Mouse (Mus musculus): Measurements from ENCODE around the gene Larp1b. TPM values are rescaled to one million over a fixed set of nuclear protein-coding genes. Genes with fewer than 3 reads are reported as not detected.

Larp1b gene
- polyA plus RNA-seq, 1 experiment from 2014 or later, result 0.99 TPM

- Histone ChIP-seq H3K4me3 (ENCODE audit: low read depth, low read length) (no peak overlapping the region), H3K9ac (ENCODE audit: low read length) (no peak overlapping the region), H3K4me2 (ENCODE audit: low read depth, severe bottlenecking) (no peak overlapping the region), H3K36me3 (ENCODE audit: control insufficient read depth, insufficient read depth, low read length) (no peaks in the 10 kb centered on the region), H3K27me3 (ENCODE audit: control insufficient read depth, insufficient read depth, low read length) (peaks cover 20% of the 10 kb centered on the region; the same call in 1 of the 2 replicates), H3K4me1 (ENCODE audit: control insufficient read depth, insufficient read depth, low read length) (no peaks in the 10 kb centered on the region), H3K27ac (replicated peaks; ENCODE audit: low read depth, low read length) (no peak overlapping the region), H3K9me3 (ENCODE audit: control insufficient read depth, low read length) (no peaks in the 10 kb centered on the region)
- DNase-seq (ENCODE audit: low spot score) (no peak), ATAC-seq (ENCODE audit: insufficient number of reproducible peaks, low FRiP score, low TSS enrichment, low read depth) (no peak)
These were observed 3.0 kb downstream of the Larp1b start for GRCm38 (mm10) chr3:40952606-40953005.

GRCm38 (mm10) chr3:40954792-40955191 lies 5.2 kb downstream of the Larp1b start:
- 78% methylated on average over 1 of the region's 1 CpGs for WGBS
- Histone ChIP-seq H3K4me3 (ENCODE audit: low read depth, low read length) (no peak overlapping the region), H3K4me2 (ENCODE audit: low read depth, severe bottlenecking) (no peak overlapping the region), H3K9ac (ENCODE audit: low read length) (no peak overlapping the region), H3K27me3 (ENCODE audit: control insufficient read depth, insufficient read depth, low read length) (peaks cover 13% of the 10 kb centered on the region; the same call in 1 of the 2 replicates), H3K27ac (replicated peaks; ENCODE audit: low read depth, low read length) (no peak overlapping the region), H3K9me3 (ENCODE audit: control insufficient read depth, low read length) (no peaks in the 10 kb centered on the region), H3K4me1 (ENCODE audit: control insufficient read depth, insufficient read depth, low read length) (no peaks in the 10 kb centered on the region), H3K36me3 (ENCODE audit: control insufficient read depth, insufficient read depth, low read length) (no peaks in the 10 kb centered on the region)
- ATAC-seq (ENCODE audit: insufficient number of reproducible peaks, low FRiP score, low TSS enrichment, low read depth), result no peak
- DNase-seq (ENCODE audit: low spot score), result no peak

GRCm38 (mm10) chr3:40958831-40959230 lies 9.2 kb downstream of the Larp1b start:
- H3K4me3 ChIP-seq (ENCODE audit: low read depth, low read length), result no peak overlapping the region
- no peak for DNase-seq (ENCODE audit: low spot score)
- no peaks in the 10 kb centered on the region for H3K4me1 ChIP-seq (ENCODE audit: control insufficient read depth, insufficient read depth, low read length)
- no peak overlapping the region for H3K27ac ChIP-seq (replicated peaks; ENCODE audit: low read depth, low read length)
- no peaks in the 10 kb centered on the region for H3K9me3 ChIP-seq (ENCODE audit: control insufficient read depth, low read length)
- no peaks in the 10 kb centered on the region for H3K36me3 ChIP-seq (ENCODE audit: control insufficient read depth, insufficient read depth, low read length)
- no peaks in the 10 kb centered on the region for H3K27me3 ChIP-seq (ENCODE audit: control insufficient read depth, insufficient read depth, low read length)
- H3K4me2 ChIP-seq (ENCODE audit: low read depth, severe bottlenecking), result no peak overlapping the region
- ATAC-seq (ENCODE audit: insufficient number of reproducible peaks, low FRiP score, low TSS enrichment, low read depth), result no peak
- H3K9ac ChIP-seq (ENCODE audit: low read length), result no peak overlapping the region

GRCm38 (mm10) chr3:40980758-40981157 lies 31.1 kb downstream of the Larp1b start:
- no peaks in the 10 kb centered on the region for H3K27me3 ChIP-seq (ENCODE audit: control insufficient read depth, insufficient read depth, low read length)
- no peaks in the 10 kb centered on the region for H3K4me1 ChIP-seq (ENCODE audit: control insufficient read depth, insufficient read depth, low read length)
- H3K9ac ChIP-seq (ENCODE audit: low read length), result no peak overlapping the region
- H3K27ac ChIP-seq (replicated peaks; ENCODE audit: low read depth, low read length), result no peak overlapping the region
- DNase-seq (ENCODE audit: low spot score) (no peak), ATAC-seq (ENCODE audit: insufficient number of reproducible peaks, low FRiP score, low TSS enrichment, low read depth) (no peak)
- no peak overlapping the region for H3K4me2 ChIP-seq (ENCODE audit: low read depth, severe bottlenecking)
- no peaks in the 10 kb centered on the region for H3K9me3 ChIP-seq (ENCODE audit: control insufficient read depth, low read length)
- no peak overlapping the region for H3K4me3 ChIP-seq (ENCODE audit: low read depth, low read length)
- no peaks in the 10 kb centered on the region for H3K36me3 ChIP-seq (ENCODE audit: control insufficient read depth, insufficient read depth, low read length)

GRCm38 (mm10) chr3:40987539-40987938 lies 37.9 kb downstream of the Larp1b start:
- Histone ChIP-seq H3K36me3 (ENCODE audit: control insufficient read depth, insufficient read depth, low read length) (no peaks in the 10 kb centered on the region), H3K27ac (replicated peaks; ENCODE audit: low read depth, low read length) (no peak overlapping the region), H3K4me1 (ENCODE audit: control insufficient read depth, insufficient read depth, low read length) (no peaks in the 10 kb centered on the region), H3K4me2 (ENCODE audit: low read depth, severe bottlenecking) (no peak overlapping the region), H3K27me3 (ENCODE audit: control insufficient read depth, insufficient read depth, low read length) (no peaks in the 10 kb centered on the region), H3K9ac (ENCODE audit: low read length) (no peak overlapping the region), H3K4me3 (ENCODE audit: low read depth, low read length) (no peak overlapping the region), H3K9me3 (ENCODE audit: control insufficient read depth, low read length) (no peaks in the 10 kb centered on the region)
- ATAC-seq (ENCODE audit: insufficient number of reproducible peaks, low FRiP score, low TSS enrichment, low read depth) (no peak), DNase-seq (ENCODE audit: low spot score) (no peak)
- 79% methylated on average over 5 of the region's 5 CpGs for WGBS

- Histone ChIP-seq H3K9ac (ENCODE audit: low read length) (no peak overlapping the region), H3K4me3 (ENCODE audit: low read depth, low read length) (no peak overlapping the region), H3K9me3 (ENCODE audit: control insufficient read depth, low read length) (no peaks in the 10 kb centered on the region), H3K4me1 (ENCODE audit: control insufficient read depth, insufficient read depth, low read length) (no peaks in the 10 kb centered on the region), H3K36me3 (ENCODE audit: control insufficient read depth, insufficient read depth, low read length) (no peaks in the 10 kb centered on the region), H3K27me3 (ENCODE audit: control insufficient read depth, insufficient read depth, low read length) (no peaks in the 10 kb centered on the region), H3K4me2 (ENCODE audit: low read depth, severe bottlenecking) (no peak overlapping the region), H3K27ac (replicated peaks; ENCODE audit: low read depth, low read length) (no peak overlapping the region)
- DNase-seq (ENCODE audit: low spot score), result no peak
- WGBS, result 69% methylated on average over 2 of the region's 2 CpGs
- no peak for ATAC-seq (ENCODE audit: insufficient number of reproducible peaks, low FRiP score, low TSS enrichment, low read depth)
These were observed 39.1 kb downstream of the Larp1b start for GRCm38 (mm10) chr3:40988722-40989121.

- Histone ChIP-seq H3K27me3 (ENCODE audit: control insufficient read depth, insufficient read depth, low read length) (no peaks in the 10 kb centered on the region), H3K36me3 (ENCODE audit: control insufficient read depth, insufficient read depth, low read length) (no peaks in the 10 kb centered on the region), H3K9ac (ENCODE audit: low read length) (no peak overlapping the region), H3K4me1 (ENCODE audit: control insufficient read depth, insufficient read depth, low read length) (no peaks in the 10 kb centered on the region), H3K27ac (replicated peaks; ENCODE audit: low read depth, low read length) (no peak overlapping the region), H3K4me3 (ENCODE audit: low read depth, low read length) (no peak overlapping the region), H3K9me3 (ENCODE audit: control insufficient read depth, low read length) (no peaks in the 10 kb centered on the region), H3K4me2 (ENCODE audit: low read depth, severe bottlenecking) (no peak overlapping the region)
- ATAC-seq (ENCODE audit: insufficient number of reproducible peaks, low FRiP score, low TSS enrichment, low read depth) (no peak), DNase-seq (ENCODE audit: low spot score) (no peak)
- 75% methylated on average over 3 of the region's 3 CpGs for WGBS
These were observed 41.9 kb downstream of the Larp1b start for GRCm38 (mm10) chr3:40991541-40991940.

- H3K4me3 ChIP-seq (ENCODE audit: low read depth, low read length), result no peak overlapping the region
- H3K4me2 ChIP-seq (ENCODE audit: low read depth, severe bottlenecking), result no peak overlapping the region
- no peaks in the 10 kb centered on the region for H3K36me3 ChIP-seq (ENCODE audit: control insufficient read depth, insufficient read depth, low read length)
- no peaks in the 10 kb centered on the region for H3K27me3 ChIP-seq (ENCODE audit: control insufficient read depth, insufficient read depth, low read length)
- H3K4me1 ChIP-seq (ENCODE audit: control insufficient read depth, insufficient read depth, low read length), result no peaks in the 10 kb centered on the region
- no peak for DNase-seq (ENCODE audit: low spot score)
- no peak overlapping the region for H3K9ac ChIP-seq (ENCODE audit: low read length)
- H3K27ac ChIP-seq (replicated peaks; ENCODE audit: low read depth, low read length), result no peak overlapping the region
- no peaks in the 10 kb centered on the region for H3K9me3 ChIP-seq (ENCODE audit: control insufficient read depth, low read length)
- no peak for ATAC-seq (ENCODE audit: insufficient number of reproducible peaks, low FRiP score, low TSS enrichment, low read depth)
- WGBS, result 98% methylated on average over 1 of the region's 1 CpGs
These were observed 45.5 kb downstream of the Larp1b start for GRCm38 (mm10) chr3:40995161-40995560.

GRCm38 (mm10) chr3:41009315-41009714 lies 59.7 kb downstream of the Larp1b start:
- 84% methylated on average over 8 of the region's 8 CpGs for WGBS
- Histone ChIP-seq H3K4me3 (ENCODE audit: low read depth, low read length) (no peak overlapping the region), H3K27me3 (ENCODE audit: control insufficient read depth, insufficient read depth, low read length) (no peaks in the 10 kb centered on the region)

More at GRCm38 (mm10) chr3:41009315-41009714, 59.7 kb downstream of the Larp1b start:
- no peak overlapping the region for H3K9ac ChIP-seq (ENCODE audit: low read length)
- ATAC-seq (ENCODE audit: insufficient number of reproducible peaks, low FRiP score, low TSS enrichment, low read depth), result no peak
- H3K36me3 ChIP-seq (ENCODE audit: control insufficient read depth, insufficient read depth, low read length), result no peaks in the 10 kb centered on the region
- H3K4me1 ChIP-seq (ENCODE audit: control insufficient read depth, insufficient read depth, low read length), result no peaks in the 10 kb centered on the region
- DNase-seq (ENCODE audit: low spot score), result no peak
- H3K4me2 ChIP-seq (ENCODE audit: low read depth, severe bottlenecking), result no peak overlapping the region
- H3K9me3 ChIP-seq (ENCODE audit: control insufficient read depth, low read length), result no peaks in the 10 kb centered on the region
- no peak overlapping the region for H3K27ac ChIP-seq (replicated peaks; ENCODE audit: low read depth, low read length)
